Mouse (Mus musculus) heart, postnatal 14 days (tissue): ENCODE measurements around the gene Tnk2. TPM values are rescaled to one million over a fixed set of nuclear protein-coding genes. Genes with fewer than 3 reads are reported as not detected.
A peak's percentile ranks its signal among the peaks of the same experiment; 100 is the strongest.

Experiments
- DNase-seq, 2 experiments: peaks; one replicate each; pipeline ENCODE4 v3.0.0; 2021 to 2022
- intact Hi-C: fragments of 180-260 bp; cut with DNase I; formaldehyde crosslinking; loops from one replicate; pipeline ENCODE4 v1.15.1; 2025
- total RNA-seq, 2 experiments: library from RNA; stranded (reverse); gene quantifications; 2 replicates each; pipeline ENCODE4 v1.2.3; 2021

The Tnk2 gene
- total RNA-seq, 2 experiments from 2014 or later = 24.1 to 26.7 TPM

GRCm38 (mm10) chr16:32657498-32658250, 14.0 kb downstream of the Tnk2 start:
- no peak for DNase-seq
- intact Hi-C loops = no loop called here

GRCm38 (mm10) chr16:32658743-32659171, 15.1 kb downstream of the Tnk2 start:
- no peak for DNase-seq
- intact Hi-C loops = loop anchor here (1.0 kb wide), 2 partner anchors 13 to 24 kb away; no protein-coding TSS in a partner anchor

- peak; percentile 71 to 85 for DNase-seq
- intact Hi-C loops = loop anchor here (1.0 kb wide), 2 partner anchors 14 to 23 kb away; no protein-coding TSS in a partner anchor
These were observed 15.7 kb downstream of the Tnk2 start for GRCm38 (mm10) chr16:32659385-32659784.

- no peak for DNase-seq
- intact Hi-C loops = no loop called here
These were observed 16.4 kb downstream of the Tnk2 start for GRCm38 (mm10) chr16:32660095-32660494.

GRCm38 (mm10) chr16:32660557-32661321, 17.1 kb downstream of the Tnk2 start:
- peak; percentile 71 to 78 for DNase-seq
- intact Hi-C loops = no loop called here

- intact Hi-C loops = no loop called here
- peak in 1 of 2 experiments; percentile 49 for DNase-seq
These were observed 17.8 kb downstream of the Tnk2 start for GRCm38 (mm10) chr16:32661493-32661921.

- intact Hi-C loops = no loop called here
These were observed 18.7 kb downstream of the Tnk2 start for GRCm38 (mm10) chr16:32662372-32662771.

GRCm38 (mm10) chr16:32663231-32663858, 19.7 kb downstream of the Tnk2 start:
- peak in 1 of 2 experiments; percentile 2 for DNase-seq
- intact Hi-C loops = no loop called here

More at GRCm38 (mm10) chr16:32662372-32662771, 18.7 kb downstream of the Tnk2 start:
- DNase-seq = no peak

- intact Hi-C loops = no loop called here
- no peak for DNase-seq
These were observed 20.5 kb downstream of the Tnk2 start for GRCm38 (mm10) chr16:32664211-32664610.

DNA sequence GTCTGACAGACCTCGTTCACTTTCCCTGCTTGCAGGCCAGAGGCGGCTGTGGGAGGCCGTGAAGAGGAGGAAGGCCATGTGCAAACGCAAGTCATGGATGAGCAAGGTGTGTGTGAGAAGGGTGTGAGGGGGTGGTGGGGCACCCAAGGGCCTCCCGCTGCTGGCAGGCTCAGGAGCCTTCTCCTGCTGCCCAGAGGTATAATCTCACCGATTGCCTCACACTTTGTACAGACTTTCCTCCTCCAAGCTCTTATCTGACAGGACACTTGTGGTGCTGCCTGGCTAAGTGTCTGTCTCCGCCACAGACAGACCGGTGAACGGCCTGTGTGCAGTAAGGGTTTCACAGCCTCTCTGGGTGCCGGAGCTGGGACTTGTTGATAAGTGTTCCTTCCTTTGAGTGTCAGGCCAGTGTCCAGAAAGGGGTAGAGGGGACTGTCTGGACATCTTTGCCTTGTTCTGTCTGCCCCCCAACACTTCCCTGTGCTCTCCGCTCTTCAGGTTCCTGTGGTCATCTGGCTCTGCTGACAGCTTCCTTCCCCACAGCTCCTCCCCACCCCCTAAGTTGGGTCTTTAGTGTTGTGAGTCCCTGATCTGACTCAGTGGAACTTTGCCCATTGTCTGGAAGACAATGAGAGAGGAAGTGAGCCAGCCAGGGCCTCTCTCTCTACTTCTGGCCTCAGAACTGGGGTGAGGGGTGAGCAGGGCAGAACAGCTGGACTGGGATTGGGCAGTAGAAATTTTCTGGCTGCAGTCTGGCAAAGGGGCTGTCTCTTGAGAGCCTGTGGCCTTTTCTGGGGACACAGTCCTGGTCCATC, 22.4 kb downstream of the Tnk2 start:
- peak; percentile 47 to 59 for DNase-seq
- intact Hi-C loops = no loop called here

DNA sequence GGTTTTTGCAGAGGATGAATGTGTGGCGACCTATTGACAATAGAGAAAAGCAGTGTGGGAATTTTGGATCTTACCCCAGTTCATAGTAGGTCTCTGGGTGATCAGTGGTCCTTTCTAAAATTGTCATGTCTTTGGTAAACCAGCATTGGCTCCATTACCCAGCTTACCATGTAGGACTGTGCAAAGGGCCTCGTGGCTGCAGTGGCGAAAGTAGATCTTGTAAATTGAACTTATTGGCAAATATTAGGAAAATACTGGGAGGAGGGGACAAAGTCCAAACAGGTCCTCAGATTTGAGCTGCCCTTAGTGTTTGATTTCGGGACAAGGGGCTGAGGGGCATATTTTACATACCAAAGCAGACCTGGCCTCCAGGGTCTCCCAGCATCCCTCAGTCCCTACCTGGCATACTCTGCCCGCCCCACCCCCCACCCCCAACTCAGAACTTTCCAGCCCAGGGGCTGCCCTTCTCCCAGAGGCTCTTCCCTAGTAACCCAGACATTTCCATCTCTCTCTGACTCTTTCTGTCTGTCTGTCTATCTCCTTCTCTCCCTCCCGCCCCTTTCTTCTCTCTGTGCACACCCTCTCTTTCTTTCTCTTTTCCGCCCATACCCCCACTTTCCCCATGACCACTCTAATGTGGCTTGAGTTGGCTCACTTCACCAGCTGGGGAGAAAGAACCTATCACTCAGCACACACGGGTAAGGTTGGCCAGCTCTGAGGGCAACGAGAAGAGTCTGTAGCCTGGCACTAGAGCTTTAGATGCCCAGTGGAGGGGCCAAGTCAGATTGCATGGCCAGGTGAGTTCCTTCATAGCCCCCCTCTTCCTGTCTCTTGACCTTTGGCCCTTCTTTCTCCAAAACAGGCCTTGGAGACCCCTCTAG, 23.2 kb downstream of the Tnk2 start:
- intact Hi-C loops = no loop called here
- no peak for DNase-seq

- intact Hi-C loops = no loop called here
These were observed 23.8 kb downstream of the Tnk2 start for GRCm38 (mm10) chr16:32667552-32667872.

GRCm38 (mm10) chr16:32668030-32668429, 24.4 kb downstream of the Tnk2 start:
- intact Hi-C loops = no loop called here
- no peak for DNase-seq

More at GRCm38 (mm10) chr16:32667552-32667872, 23.8 kb downstream of the Tnk2 start:
- peak in 1 of 2 experiments; percentile 51 for DNase-seq

DNA sequence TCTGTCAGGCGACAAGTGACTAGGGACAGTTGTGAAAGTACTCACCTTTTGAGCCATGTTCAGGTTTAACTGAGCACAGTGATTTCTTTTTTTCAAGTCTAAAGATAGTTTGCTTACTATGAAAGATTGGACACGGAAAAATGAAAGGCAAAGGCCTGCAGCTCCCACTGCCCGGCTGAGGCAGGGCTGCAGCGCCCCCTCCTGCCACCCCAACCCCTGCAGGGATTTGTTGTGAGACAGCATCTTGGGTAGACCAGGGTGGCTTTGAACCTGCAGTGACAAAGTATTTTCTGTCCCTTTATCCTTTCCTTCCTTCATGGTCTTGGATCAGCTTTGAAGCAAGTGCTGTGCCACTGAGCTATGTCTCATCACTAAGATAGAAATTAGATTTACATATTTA, 24.8 kb downstream of the Tnk2 start:
- no peak for DNase-seq
- intact Hi-C loops = no loop called here

DNA sequence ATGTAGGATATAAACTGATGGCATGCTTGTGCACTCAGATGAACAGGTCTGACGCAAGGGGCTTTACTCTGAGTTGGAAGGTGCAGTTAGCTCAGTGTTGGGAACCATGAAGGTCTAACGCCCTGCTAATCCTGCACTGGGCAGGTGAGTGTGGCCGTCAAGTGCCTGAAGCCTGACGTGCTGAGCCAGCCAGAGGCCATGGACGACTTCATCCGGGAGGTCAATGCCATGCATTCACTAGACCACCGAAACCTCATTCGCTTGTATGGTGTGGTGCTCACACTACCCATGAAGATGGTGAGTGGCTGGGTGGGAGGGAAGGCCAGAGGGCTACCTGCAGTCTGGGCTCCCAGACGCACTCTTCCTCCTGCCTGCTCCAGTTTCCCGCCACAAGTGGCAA, 25.6 kb downstream of the Tnk2 start:
- no peak for DNase-seq
- intact Hi-C loops = no loop called here

- intact Hi-C loops = no loop called here
- DNase-seq = no peak
These were observed 26.9 kb downstream of the Tnk2 start for GRCm38 (mm10) chr16:32670354-32671124.

DNA sequence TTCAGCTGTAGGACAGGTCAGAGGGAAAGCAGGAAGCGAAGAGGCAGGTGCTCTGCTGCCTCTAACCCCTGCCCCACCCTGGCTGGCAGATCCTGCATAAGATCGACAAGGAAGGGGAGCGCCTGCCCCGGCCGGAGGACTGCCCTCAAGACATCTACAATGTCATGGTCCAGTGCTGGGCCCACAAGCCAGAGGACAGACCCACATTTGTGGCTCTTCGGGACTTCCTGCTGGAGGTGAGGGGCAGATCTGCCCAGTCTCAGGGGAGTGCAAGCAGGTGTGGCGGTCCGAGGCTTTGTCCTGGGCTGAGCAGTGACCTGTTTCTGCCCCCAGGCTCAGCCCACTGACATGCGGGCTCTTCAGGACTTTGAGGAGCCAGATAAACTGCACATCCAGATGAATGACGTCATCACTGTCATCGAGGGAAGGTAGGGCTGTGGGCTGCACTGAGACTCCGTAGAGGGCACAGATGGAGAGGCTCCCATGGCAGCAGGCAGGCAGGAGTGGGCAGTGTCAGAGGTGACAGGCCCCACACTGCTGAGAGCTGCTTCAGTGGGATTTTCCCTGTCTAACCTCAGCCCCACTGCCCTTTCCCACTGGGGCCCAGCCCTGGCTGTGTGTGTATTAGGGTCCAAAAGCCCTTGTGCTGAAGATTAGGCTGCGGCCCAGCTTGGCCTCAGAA, 27.7 kb downstream of the Tnk2 start:
- intact Hi-C loops = no loop called here
- DNase-seq = no peak

DNA sequence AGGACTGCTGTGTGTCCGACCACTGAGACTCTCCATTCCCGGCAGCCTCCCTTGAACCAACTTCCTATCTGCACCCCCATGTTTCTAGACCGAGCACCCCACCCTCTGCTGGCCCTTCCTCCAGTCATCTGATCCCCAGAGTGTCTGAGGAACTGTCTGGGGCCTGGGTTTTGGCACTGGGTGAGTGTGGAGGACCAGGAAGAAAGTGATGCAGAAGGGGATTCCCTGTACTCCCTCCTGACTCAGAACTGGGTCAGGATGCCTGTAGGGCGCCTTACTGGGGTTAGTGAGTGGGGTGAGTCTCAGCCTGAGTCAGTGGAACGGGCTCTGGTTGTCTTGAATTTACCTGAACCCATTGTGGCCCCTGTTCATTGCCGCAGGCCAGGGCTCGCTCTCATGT, 28.6 kb downstream of the Tnk2 start:
- intact Hi-C loops = no loop called here
- no peak for DNase-seq
